Mouse (Mus musculus) brain, embryonic 14.5 days (tissue): ENCODE results near the gene BC049715.

Experiments used
- CTCF ChIP-seq: fragments of 200-500 bp; IDR thresholded peaks from 2 replicates; pipeline ENCODE4 v1.5.1; 2012; ENCODE audit warnings: inconsistent platforms, mild to moderate bottlenecking, moderate library complexity, borderline replicate concordance; ENCODE audit not compliant: insufficient read depth, insufficient read length; ENCODE audit errors: extremely low read depth
- POLR2A ChIP-seq: fragments of 200-500 bp; IDR thresholded peaks from 2 replicates; pipeline ENCODE4 v1.6.1; 2012; ENCODE audit warnings: mild to moderate bottlenecking, inconsistent platforms, borderline replicate concordance; ENCODE audit not compliant: poor library complexity, insufficient read depth, insufficient read length, severe bottlenecking; ENCODE audit errors: extremely low read depth

- no peak for TF ChIP-seq CTCF
- no peak for TF ChIP-seq POLR2A
Measured at GRCm38 (mm10) chr6:136795850-136796249, 31.6 kb upstream of the BC049715 start.
